Mouse (Mus musculus) embryonic fibroblast, embryonic 13.5 days (primary cell): Measurements from ENCODE around the gene Ccdc22. TPM values are rescaled to one million over a fixed set of nuclear protein-coding genes. Genes with fewer than 3 reads are reported as not detected.
A peak's percentile ranks its signal among the peaks of the same experiment; 100 is the strongest.

Experiments
- H3K27ac ChIP-seq: 2 replicates; pipeline ENCODE4 v1.5.1; 2012; ENCODE audit warnings: low read length, control low read depth, inconsistent platforms; ENCODE audit not compliant: insufficient read depth
- H3K4me1 ChIP-seq: 2 replicates; pipeline ENCODE4 v1.6.1; 2011; ENCODE audit warnings: low read length; ENCODE audit not compliant: control insufficient read depth, insufficient read depth
- H3K4me3 ChIP-seq: 2 replicates; pipeline ENCODE4 v1.5.1; 2011; ENCODE audit warnings: mild to moderate bottlenecking, control low read depth, low read length; ENCODE audit not compliant: insufficient read depth
- CTCF ChIP-seq: IDR thresholded peaks from 2 replicates; pipeline ENCODE4 v1.5.1; 2011; ENCODE audit warnings: mild to moderate bottlenecking, control low read depth, low read length, moderate library complexity, borderline replicate concordance; ENCODE audit not compliant: insufficient read depth
- POLR2A ChIP-seq: IDR thresholded peaks from 2 replicates; pipeline ENCODE4 v1.6.1; 2011; ENCODE audit warnings: low read depth, mild to moderate bottlenecking, control low read depth, low read length, moderate library complexity
- polyA plus RNA-seq: library from polyadenylated mRNA; stranded (reverse); fragments of >200 nt; gene quantifications from 2 replicates; pipeline ENCODE4 v1.2.4, GENCODE M21; 2011; ENCODE audit warnings: low read depth; ENCODE audit not compliant: missing spikeins, insufficient read length

Ccdc22 gene
- polyA plus RNA-seq, 1 experiment, result 12.8 TPM

- H3K4me3 ChIP-seq, result peak within 1 kb of the TSS; percentile 73
- peak within 1 kb of the TSS; percentile 70 for H3K27ac ChIP-seq
- no peaks in the 10 kb centered on the region for H3K4me1 ChIP-seq
- TF ChIP-seq CTCF, result no peak
- TF ChIP-seq POLR2A, result peak; percentile 29; the same call in 1 of the 2 replicates
Observed at GRCm38 (mm10) chrX:7574087-7574884, 31.0 kb downstream of the Ccdc22 start, which contains the start of gene Ppp1r3f. TSS of gene Ppp1r3f (minus strand) at chrX:7574283.

- Histone ChIP-seq H3K4me3 (peak within 1 kb of the TSS; percentile 73), H3K4me1 (no peaks in the 10 kb centered on the region), H3K27ac (peak within 1 kb of the TSS; percentile 70)
- no peak for TF ChIP-seq POLR2A
- TF ChIP-seq CTCF, result no peak
Observed at GRCm38 (mm10) chrX:7573176-7574086, 31.9 kb downstream of the Ccdc22 start, which contains the start of gene Foxp3. TSS of gene Foxp3 (plus strand) at chrX:7573644.

DNA sequence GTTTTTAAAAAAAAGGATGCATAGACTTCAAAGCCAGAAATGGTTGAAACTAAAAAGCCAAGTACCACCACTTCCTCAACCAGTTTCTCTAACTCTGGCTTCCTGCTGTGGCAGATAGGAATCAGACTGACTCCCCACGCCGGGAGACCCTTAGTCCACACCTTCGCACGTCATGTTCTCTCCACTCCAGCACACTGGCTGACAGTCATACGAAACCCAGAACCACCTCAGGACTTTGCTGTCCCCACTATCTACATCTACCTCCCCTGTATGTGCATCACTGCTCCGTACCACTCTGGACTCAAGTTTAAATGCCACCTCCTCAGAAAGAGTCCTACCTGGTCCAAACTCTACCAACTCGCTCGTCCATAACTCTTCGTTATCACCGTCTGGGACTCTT is 32.9 kb downstream of the Ccdc22 start:
- H3K27ac ChIP-seq, result no peak overlapping the region
- H3K4me3 ChIP-seq, result no peak overlapping the region
- no peak; the same call in 1 of the 2 replicates for TF ChIP-seq POLR2A
- TF ChIP-seq CTCF, result no peak
- no peaks in the 10 kb centered on the region for H3K4me1 ChIP-seq

GRCm38 (mm10) chrX:7571565-7572136 is 33.7 kb downstream of the Ccdc22 start:
- Histone ChIP-seq H3K4me3 (no peak overlapping the region), H3K4me1 (no peaks in the 10 kb centered on the region), H3K27ac (no peak overlapping the region)
- TF ChIP-seq CTCF (no peak), POLR2A (no peak)

- H3K27ac ChIP-seq, result no peak overlapping the region
- no peak for TF ChIP-seq CTCF
- TF ChIP-seq POLR2A, result no peak
- H3K4me3 ChIP-seq, result no peak overlapping the region
- H3K4me1 ChIP-seq, result no peaks in the 10 kb centered on the region
Observed at GRCm38 (mm10) chrX:7570481-7571175, 34.7 kb downstream of the Ccdc22 start.

DNA sequence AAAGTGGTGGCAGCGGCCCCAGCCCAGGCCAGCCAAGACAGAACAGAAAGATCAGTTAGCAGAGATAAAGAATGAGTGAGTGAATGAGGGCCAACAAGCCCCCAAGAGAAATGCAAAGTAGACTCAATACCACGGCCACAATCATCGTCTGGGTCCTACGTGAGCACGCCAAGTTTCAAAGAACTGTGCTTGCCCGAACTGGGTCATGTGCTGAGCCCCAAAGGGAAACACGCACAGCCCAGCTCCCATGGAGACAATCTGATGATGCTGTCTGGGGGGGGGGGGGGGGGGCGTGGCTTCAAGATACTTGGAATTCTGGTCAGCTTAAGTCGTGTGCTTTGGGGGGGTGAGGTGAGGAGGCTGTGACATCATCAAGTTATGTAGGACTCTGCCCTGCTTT is 37.8 kb downstream of the Ccdc22 start:
- no peak for TF ChIP-seq CTCF
- TF ChIP-seq POLR2A, result no peak
- H3K4me3 ChIP-seq, result no peak overlapping the region
- no peaks in the 10 kb centered on the region for H3K4me1 ChIP-seq
- H3K27ac ChIP-seq, result no peak overlapping the region

GRCm38 (mm10) chrX:7566352-7566751 is 39.0 kb downstream of the Ccdc22 start:
- no peak for TF ChIP-seq POLR2A

DNA sequence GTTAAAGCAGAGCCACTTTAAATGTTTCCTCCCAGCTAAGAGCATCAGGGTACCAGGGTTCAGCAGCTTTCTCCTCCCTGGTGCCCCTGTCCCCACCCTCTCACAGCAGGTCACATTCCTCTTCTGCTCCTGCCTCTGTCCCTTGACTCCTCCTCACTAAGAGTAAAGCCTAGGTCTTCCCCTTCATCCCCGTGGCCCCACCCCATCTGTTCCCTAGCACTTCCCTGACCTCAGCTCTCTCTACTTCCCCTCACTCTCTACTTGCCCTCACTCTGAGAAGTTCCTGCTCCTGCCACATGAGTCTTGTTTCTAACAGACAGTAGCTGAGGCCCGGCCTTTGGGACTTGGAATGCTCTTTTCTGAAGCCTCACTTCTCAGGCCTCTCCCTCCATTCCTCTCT is 42.2 kb downstream of the Ccdc22 start:
- no peak overlapping the region for H3K4me3 ChIP-seq
- H3K4me1 ChIP-seq, result no peaks in the 10 kb centered on the region
- TF ChIP-seq CTCF (no peak), POLR2A (no peak)

More at GRCm38 (mm10) chrX:7566352-7566751, 39.0 kb downstream of the Ccdc22 start:
- no peak overlapping the region for H3K27ac ChIP-seq
- no peaks in the 10 kb centered on the region for H3K4me1 ChIP-seq
- H3K4me3 ChIP-seq, result no peak overlapping the region

DNA sequence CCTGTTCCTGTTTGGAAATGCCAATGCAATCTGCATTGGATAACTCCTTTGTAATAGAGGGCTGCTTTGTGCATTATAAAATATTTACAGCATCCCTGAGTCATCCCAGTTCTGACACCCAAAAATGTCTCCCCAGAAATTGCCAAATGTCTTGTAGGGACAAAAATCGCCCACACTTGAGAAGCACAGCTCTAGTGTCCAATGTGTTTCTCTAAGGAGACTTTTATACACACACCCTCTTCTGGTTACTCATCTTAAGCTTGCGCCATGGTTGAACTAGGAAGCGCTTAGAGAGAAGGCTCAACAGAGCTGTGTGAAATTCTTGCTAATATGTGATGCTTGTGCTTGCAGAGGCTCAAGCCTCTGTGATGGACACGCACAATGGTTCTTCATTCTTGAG is 51.8 kb downstream of the Ccdc22 start:
- H3K27ac ChIP-seq, result no peak overlapping the region
- no peak overlapping the region for H3K4me3 ChIP-seq
- no peaks in the 10 kb centered on the region for H3K4me1 ChIP-seq
- TF ChIP-seq CTCF (no peak), POLR2A (no peak)

More for the DNA sequence above, 42.2 kb downstream of the Ccdc22 start:
- no peak overlapping the region for H3K27ac ChIP-seq

Other genes with a start within 250 kb of the Ccdc22 start
- 4.5 and 4.6 TPM in 2 replicates for gene Usp27x, start 229.7 kb downstream of the Ccdc22 start, polyA plus RNA-seq
- not detected in 2 replicates for gene Foxp3, start 31.9 kb downstream of the Ccdc22 start, polyA plus RNA-seq
- 2.9 and 3.1 TPM in 2 replicates for gene Ppp1r3f, start 31.2 kb downstream of the Ccdc22 start, polyA plus RNA-seq
- not detected in 2 replicates for gene Cacna1f, start 1.6 kb upstream of the Ccdc22 start, polyA plus RNA-seq
- gene Syp, start 33.0 kb upstream of the Ccdc22 start, polyA plus RNA-seq, result 0.18 and 0.19 TPM in 2 replicates
- gene Prickle3, start 51.7 kb upstream of the Ccdc22 start, polyA plus RNA-seq, result 7.0 TPM in 2 replicates
- gene Plp2, start 65.9 kb upstream of the Ccdc22 start, polyA plus RNA-seq, result 305 and 316 TPM in 2 replicates
- not detected in 2 replicates for gene Magix, start 75.7 kb upstream of the Ccdc22 start, polyA plus RNA-seq
- gene Gpkow, start 91.6 kb upstream of the Ccdc22 start, polyA plus RNA-seq, result 26.0 and 29.8 TPM in 2 replicates
- gene Wdr45, start 108.8 kb upstream of the Ccdc22 start, polyA plus RNA-seq, result 29.0 and 32.3 TPM in 2 replicates
- gene Gm45208, start 116.7 kb upstream of the Ccdc22 start, polyA plus RNA-seq, result not detected in 2 replicates
- 112 and 126 TPM in 2 replicates for gene Praf2, start 122.9 kb upstream of the Ccdc22 start, polyA plus RNA-seq
- gene Ccdc120, start 145.4 kb upstream of the Ccdc22 start, polyA plus RNA-seq, result 2.5 and 3.5 TPM in 2 replicates
- gene Tfe3, start 157.0 kb upstream of the Ccdc22 start, polyA plus RNA-seq, result 49.1 and 53.4 TPM in 2 replicates
- 37.7 and 42.1 TPM in 2 replicates for gene Gripap1, start 184.2 kb upstream of the Ccdc22 start, polyA plus RNA-seq
- 5.7 and 7.5 TPM in 2 replicates for gene Kcnd1, start 216.8 kb upstream of the Ccdc22 start, polyA plus RNA-seq
- gene Otud5, start 235.8 kb upstream of the Ccdc22 start, polyA plus RNA-seq, result 57.5 and 65.0 TPM in 2 replicates